Mouse (Mus musculus): ENCODE results near the gene Lgr6. TPM values are rescaled to one million over a fixed set of nuclear protein-coding genes. Genes with fewer than 3 reads are reported as not detected.

Lgr6 gene
- total RNA-seq, 4 experiments from 2014 or later: 1.2 to 2.4 (median 1.7) TPM

DNA sequence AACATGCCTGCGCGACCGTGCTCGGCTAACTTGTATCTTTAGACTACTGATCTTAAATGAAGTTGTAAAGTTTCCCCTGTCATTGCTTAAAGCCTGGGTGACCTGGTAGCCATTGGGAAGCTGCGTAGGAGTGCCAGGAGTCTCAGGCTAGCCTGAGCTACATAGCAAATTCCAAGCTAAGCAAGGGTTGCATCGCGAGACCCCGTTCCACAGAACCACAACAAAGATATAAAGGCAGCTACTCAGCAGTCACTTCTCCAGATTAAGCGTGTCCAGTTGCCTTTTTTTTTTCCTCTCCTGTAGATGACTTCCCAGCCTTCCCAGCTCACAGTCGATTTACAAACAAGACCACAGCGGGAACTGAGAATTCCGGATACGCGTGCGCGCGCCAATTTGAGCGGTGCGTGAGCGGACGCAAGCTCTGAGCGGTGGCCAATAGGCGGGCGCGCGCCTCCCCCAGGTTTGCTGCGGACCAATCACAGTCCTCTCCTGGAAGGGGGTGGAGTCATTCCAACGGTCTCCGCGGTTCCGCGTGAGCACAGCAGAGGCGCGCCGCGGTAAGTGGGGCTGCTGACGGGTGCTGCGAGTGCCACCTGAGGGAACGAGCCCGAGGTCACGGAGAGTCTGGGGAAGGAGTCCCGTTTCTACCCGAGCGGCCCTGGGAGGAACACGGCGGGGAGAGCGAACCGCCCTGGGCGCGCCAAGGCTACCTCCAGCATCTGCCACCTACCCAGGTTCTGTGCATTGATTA lies 142.8 kb downstream of the Lgr6 start, which contains the start of gene Ube2t:
Ube2t (plus strand) TSS at position 513 of the 751 bp plus-strand sequence.
- DNase-seq (ENCODE audit: low spot score in 2 of 2): peak; percentile 84 to 89

DNA sequence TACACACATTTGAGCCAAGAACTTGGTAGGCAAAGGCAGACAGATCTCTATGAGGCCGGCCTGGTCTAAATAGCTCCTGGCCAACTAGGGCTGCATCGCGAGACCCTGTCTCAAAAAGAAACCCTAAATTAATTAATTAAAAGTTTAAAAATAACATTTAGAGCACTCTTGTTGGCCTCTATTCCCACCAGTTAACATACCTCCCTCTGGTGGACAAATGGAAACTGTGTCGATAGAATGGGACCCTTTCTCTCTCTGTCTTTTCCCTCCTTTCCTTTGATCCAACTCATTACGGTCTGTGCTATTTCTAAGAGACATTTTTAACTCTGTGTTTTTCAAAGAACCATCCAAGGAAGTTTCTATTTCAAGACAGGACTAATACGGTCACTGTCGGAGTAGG lies 144.4 kb downstream of the Lgr6 start:
- no peak for DNase-seq (ENCODE audit: low spot score in 2 of 2)

DNA sequence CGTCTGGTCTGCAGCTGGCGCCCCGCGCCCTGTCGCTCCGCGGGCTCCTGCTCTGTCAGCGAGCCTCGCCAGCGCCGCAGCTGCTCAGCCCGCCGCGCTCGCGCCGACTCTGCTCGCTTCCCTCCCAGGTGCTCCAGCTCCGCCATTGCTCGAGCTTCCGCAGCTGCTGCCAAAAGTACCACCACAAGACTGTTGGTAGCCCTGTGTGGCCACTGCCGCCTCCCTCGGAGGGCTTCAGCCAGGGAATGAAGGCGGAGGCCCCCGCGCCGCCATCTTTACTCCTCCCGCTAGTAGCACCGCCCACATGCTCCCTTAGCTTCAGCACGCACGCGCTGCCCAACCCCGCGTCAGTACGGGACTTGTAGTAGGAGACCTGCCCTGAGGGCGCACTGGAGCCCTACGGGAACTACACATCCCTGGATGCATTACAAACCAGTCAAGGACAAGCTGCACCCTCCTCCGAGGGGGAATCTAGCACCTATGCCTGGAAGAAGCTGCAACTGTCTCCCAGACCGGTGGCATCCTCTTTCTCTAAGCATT lies 149.4 kb downstream of the Lgr6 start, which contains the start of gene Ppp1r12b:
Ppp1r12b (minus strand) TSS at position 306 of the 540 bp plus-strand sequence.
- DNase-seq (ENCODE audit: low spot score in 2 of 2): peak; percentile 90 to 99

DNA sequence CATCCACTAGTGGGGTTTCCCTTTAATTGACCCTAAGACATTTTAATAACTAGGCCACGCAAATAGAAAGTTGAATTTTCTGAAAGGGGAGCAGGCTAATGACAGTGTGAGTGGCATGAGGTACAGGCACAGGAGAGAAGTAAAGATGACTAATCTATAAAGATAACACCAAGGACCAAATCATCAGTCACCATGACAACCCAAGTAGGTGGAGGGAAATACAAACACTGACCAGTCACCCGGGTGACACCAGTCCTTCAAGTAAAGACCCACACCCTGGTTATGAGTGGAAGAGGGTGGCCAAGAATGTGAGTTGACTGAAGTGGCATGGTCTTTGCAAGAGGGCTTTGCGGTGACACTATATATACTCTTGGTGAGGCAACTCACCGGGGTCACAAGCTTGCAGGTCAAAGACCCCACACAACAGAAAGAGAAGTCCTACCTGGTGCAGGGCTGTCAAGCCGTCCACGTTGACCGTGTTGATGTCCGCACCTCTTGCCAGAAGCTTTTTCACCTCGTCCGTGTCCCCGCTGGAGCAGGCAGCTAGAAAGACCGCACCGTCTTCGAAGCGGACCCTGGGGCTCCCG lies 149.9 kb downstream of the Lgr6 start:
- DNase-seq (ENCODE audit: low spot score in 2 of 2): no peak

DNA sequence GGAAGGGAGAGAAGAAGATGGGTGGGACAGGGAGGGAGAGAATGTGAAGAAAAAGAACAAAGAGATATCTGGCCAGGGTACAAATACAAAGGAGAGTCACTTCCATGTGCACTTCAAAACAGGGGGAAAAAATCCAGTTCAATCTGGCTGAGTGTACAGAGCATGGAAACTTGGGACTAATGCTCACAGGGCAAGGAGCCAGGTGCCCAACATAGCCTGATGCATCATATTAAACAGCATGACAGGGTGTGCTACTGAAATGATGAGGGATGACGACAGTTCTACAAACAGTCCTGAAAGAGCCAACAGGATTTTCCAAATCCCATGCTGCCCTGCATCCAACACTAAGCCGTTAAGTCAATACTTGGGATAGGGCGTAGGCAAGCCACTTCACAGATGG lies 155.1 kb downstream of the Lgr6 start:
- no peak for DNase-seq (ENCODE audit: low spot score in 2 of 2)

DNA sequence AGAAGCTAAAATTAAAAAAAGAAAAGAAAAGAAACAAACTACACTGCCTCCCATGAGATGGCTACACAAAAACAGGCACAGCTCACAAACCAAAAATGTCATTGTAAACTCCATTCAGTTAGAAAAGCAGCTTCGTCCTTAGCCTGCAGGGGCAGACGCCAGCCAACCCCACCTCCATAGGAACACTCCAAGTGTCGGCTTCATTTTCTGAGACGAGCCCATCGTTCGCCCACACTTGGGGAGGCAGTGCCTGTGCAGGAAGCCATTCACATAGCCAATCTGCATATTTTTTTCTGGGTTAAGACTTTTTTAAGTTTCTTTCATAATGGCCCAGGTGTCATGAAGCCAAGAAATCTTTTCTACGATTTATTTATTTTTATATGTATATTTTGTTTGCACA lies 157.5 kb downstream of the Lgr6 start:
- no peak for DNase-seq (ENCODE audit: low spot score in 2 of 2)

DNA sequence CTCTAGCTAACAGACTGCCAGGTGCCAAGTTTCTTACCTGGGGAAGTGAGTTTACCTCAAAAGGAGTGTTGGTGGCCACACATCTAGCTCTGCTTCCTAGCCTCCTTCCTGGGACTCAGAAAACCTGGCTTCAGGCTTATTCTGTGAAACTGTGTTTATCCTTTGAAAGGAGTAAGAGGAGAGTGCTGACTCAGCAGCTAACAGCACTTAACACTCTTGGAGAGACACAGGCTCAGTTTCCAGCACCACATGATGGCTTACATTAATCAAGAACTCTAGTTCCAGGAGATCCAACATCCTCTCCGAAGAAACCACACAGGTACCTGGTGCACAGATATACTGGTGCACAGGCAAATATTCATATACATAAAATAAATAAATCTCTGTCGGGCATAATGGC lies 162.2 kb downstream of the Lgr6 start:
- DNase-seq (ENCODE audit: low spot score in 2 of 2): no peak

DNA sequence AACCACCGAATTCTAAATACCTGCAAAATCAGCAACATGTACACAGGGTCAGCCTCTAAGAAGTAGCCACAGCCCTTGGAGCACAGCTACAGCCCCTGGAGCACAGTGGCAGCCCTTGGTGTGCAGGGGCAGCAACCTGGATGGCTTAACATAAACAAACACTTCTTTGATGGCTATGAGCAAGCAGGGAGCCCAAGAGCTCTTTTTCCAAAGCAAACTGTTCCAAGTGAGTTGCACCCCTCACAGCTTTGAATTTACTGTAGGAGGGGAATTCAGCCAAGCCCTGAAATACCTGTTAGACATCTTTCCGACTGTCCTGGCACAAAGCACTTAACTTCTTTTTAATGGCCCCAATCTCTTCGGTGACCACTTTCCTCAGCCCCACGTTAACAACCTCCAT lies 164.2 kb downstream of the Lgr6 start:
- DNase-seq (ENCODE audit: low spot score in 2 of 2): no peak

DNA sequence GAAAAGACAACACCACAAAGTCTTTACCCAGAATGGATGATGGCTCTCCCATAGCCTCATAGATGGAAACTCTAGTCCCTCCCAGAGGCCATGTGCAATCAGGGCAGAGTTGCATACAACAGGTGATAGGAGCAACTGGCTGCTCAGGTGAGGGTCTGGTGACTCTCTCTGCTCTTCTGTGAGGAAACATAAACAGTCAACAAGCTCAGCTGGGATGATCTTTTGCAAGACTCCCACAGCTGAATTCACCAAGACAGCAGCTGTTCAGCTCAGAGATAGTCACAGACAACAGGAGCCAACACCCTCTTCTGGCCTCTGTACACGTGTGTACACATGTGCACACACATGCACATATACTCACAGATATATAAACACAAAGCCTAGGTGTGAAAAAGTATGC lies 166.8 kb downstream of the Lgr6 start:
- DNase-seq (ENCODE audit: low spot score in 2 of 2): no peak

DNA sequence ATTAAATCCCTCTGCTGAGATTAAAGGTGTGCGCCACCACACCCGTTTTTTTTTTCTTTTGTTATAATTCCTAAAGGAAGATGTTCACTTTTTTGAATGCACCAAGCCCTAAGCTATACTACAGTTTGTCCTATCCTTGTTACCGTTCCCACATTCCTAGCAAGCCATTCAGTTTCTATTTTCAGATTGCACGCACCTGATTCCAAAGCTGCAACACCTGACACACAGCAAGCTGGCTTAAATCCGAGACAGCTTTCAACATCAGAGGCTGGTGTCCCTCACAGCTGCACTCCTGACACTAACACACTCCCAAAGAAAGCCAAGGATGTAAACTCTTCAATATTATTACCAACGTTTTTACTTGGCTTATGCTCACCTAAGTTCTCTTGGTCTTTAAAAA lies 168.7 kb downstream of the Lgr6 start:
- DNase-seq (ENCODE audit: low spot score in 2 of 2): no peak

Other genes starting within 250 kb of the Lgr6 start
- gene Ppp1r12b, start 149.3 kb downstream of the Lgr6 start, total RNA-seq (2022): 10 to 100 TPM; 70.1 to 85.0 (median 73.8) TPM
- gene Ube2t, start 142.7 kb downstream of the Lgr6 start, total RNA-seq (2022): 1 to 10 TPM in 3 of 4 experiments, under 1 TPM in 1; 0.84 to 2.7 (median 1.7) TPM
- 1 to 10 TPM; 1.3 to 1.5 (median 1.3) TPM for gene Ptpn7, start 27.4 kb upstream of the Lgr6 start, total RNA-seq (2022)
- gene Arl8a, start 41.5 kb upstream of the Lgr6 start, total RNA-seq (2022): 100 to 1,000 TPM; 255 to 276 (median 267) TPM
- gene Gpr37l1, start 62.4 kb upstream of the Lgr6 start, total RNA-seq (2022): 100 to 1,000 TPM; 177 to 205 (median 196) TPM
- gene Elf3, start 153.3 kb upstream of the Lgr6 start, total RNA-seq (2022): under 1 TPM in 2 of 4 experiments, not detected in 2; 0.19 to 0.20 TPM
- 10 to 100 TPM; 47.8 to 53.4 (median 49.7) TPM for gene Rnpep, start 178.8 kb upstream of the Lgr6 start, total RNA-seq (2022)
- 100 to 1,000 TPM; 171 to 192 (median 176) TPM for gene Timm17a, start 208.5 kb upstream of the Lgr6 start, total RNA-seq (2022)
- gene Lmod1, start 219.5 kb upstream of the Lgr6 start, total RNA-seq (2022): under 1 TPM; 0.38 to 0.91 (median 0.77) TPM